Mouse (Mus musculus): ENCODE measurements around the gene Kcnj9. TPM values are rescaled to one million over a fixed set of nuclear protein-coding genes. Genes with fewer than 3 reads are reported as not detected.

The Kcnj9 gene
- total and polyA plus RNA-seq, 3 experiments, result 0.04 TPM; not detected in 2

DNA sequence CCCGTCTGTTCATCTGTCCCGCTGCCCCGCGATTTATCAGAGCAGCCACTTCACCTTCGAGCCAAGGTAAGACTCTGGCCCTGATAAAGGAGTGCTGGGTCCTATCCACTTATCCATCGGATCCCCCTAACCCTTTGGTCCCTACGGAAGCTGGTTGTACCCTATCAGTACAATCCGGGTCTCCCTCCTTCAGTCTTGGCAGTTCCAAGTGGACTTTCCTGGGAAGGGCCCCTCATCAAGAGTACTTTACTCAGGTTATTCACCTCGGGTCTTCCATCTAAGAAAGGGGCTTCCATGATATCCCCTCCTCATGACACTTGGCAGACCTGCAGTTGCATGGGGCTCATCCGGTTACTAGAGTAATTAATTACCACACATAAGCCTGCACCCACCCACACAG lies 12.3 kb upstream of the Kcnj9 start:
- Histone ChIP-seq H3K27me3 (ENCODE audit: control insufficient read depth, insufficient read depth, low read length) (peaks cover 6% of the 10 kb centered on the region; the same call in 1 of the 2 replicates), H3K79me2 (replicated peaks; ENCODE audit: control insufficient read depth, insufficient read depth, low read length) (no peaks in the 10 kb centered on the region), H3K36me3 (ENCODE audit: control insufficient read depth, insufficient read depth, low read length) (no peaks in the 10 kb centered on the region), H3K27ac (no peak overlapping the region), H3K9ac (ENCODE audit: low read depth, low read length) (no peak overlapping the region), H3K4me1 (ENCODE audit: control insufficient read depth, insufficient read depth, low read length) (no peaks in the 10 kb centered on the region), H3K4me3 (no peak overlapping the region)
- no peak for DNase-seq
- intact Hi-C loops (cut with DNase I), result no loop called here
- 11% methylated on average over 10 of the region's 10 CpGs for WGBS
- TF ChIP-seq CTCF (IDR thresholded peaks at IDR 0.05), result no peak
- TF ChIP-seq EP300 (IDR thresholded peaks at IDR 0.05; ENCODE audit: insufficient read depth, low read depth, low read length), result no peak
- no peak for TF ChIP-seq POLR2A (IDR thresholded peaks at IDR 0.05; ENCODE audit: insufficient read depth, low read depth, low read length)

DNA sequence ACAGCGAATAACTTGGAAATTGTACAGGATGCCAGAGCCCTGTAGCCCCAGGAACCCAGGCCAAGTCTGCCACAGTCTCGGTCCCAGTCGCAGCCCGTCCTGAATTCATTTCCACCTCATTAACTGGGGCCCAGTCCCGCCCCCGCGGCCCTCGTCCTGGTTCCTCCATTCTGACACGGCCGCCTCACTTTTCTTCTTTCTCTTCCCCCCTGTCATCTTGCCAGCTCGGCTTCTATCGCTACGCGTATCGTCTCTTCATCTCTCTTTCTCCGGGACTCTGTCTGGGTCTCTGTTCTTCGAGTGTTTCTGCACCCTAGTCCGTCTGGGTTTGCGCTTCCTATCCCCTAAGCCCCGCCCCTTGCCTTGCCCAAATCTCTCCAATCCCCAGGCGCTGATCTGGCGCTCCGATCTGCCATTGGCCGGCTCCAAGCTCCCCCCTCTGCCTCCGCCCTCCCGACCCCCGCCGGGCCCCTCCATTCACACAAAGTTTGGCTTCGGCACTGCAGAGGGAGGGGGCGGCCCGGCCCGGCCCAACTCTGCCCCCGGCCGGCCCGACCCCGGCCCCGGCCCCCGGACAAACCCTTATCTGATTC lies 11.7 kb upstream of the Kcnj9 start, which contains the start of gene Kcnj10:
Kcnj10 (plus strand) TSS at position 482 of the 593 bp plus-strand sequence.
- DNase-seq, result peak; percentile 55 to 67
- Histone ChIP-seq H3K27me3 (ENCODE audit: control insufficient read depth, insufficient read depth, low read length) (peaks cover 6% of the 10 kb centered on the region; the same call in 1 of the 2 replicates), H3K4me3 (peak within 1 kb of the TSS; percentile 30), H3K4me1 (ENCODE audit: control insufficient read depth, insufficient read depth, low read length) (no peaks in the 10 kb centered on the region), H3K79me2 (replicated peaks; ENCODE audit: control insufficient read depth, insufficient read depth, low read length) (no peaks in the 10 kb centered on the region), H3K9ac (ENCODE audit: low read depth, low read length) (no peak within 1 kb of the TSS), H3K27ac (no peak within 1 kb of the TSS), H3K36me3 (ENCODE audit: control insufficient read depth, insufficient read depth, low read length) (no peaks in the 10 kb centered on the region)
- 2% methylated on average over 38 of the region's 38 CpGs for WGBS
- TF ChIP-seq CTCF (IDR thresholded peaks at IDR 0.05) (no peak), EP300 (IDR thresholded peaks at IDR 0.05; ENCODE audit: insufficient read depth, low read depth, low read length) (no peak), POLR2A (IDR thresholded peaks at IDR 0.05; ENCODE audit: insufficient read depth, low read depth, low read length) (no peak)
- intact Hi-C loops (cut with DNase I), result no loop called here

DNA sequence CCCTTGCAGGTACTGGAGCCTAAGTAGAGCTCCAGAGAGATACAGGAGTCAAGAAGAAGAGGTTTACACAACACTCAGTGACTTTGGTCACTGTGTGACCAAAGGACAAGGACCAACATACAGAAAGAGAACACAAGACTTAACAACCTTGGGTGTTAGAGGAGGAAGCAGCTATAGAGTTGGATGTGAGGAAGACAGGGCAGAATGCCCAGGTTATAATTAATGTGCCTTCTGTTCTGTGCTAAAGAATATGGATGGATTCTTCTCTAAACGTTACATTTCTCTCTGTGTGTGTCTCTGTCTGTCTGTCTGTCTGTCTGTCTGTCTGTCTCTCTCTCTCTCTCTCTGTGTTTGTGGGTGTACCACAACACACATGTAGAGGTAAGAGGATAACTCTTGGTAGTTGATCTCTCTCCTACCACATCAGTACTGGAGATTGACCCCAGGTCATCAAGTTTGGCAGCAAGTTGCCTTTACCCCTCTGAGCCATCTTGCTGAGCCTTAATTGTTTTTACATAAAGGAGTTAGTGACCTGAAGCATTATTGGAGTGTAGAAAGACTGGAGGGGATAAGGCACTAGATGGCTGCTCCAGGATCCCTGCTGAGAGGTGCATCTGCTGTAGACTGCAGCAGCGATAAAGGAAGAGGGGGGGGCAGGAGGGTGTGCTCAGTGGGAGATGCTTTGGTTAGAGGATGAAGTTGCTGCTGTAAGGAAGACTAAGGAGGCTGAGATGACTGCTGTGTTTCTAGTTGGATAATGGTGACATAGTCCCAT lies 8.5 kb upstream of the Kcnj9 start:
- WGBS, result 30% methylated on average over 2 of the region's 2 CpGs
- intact Hi-C loops (cut with DNase I), result no loop called here
- H3K79me2 ChIP-seq (replicated peaks; ENCODE audit: control insufficient read depth, insufficient read depth, low read length), result no peaks in the 10 kb centered on the region
- H3K9ac ChIP-seq (ENCODE audit: low read depth, low read length), result no peak overlapping the region
- H3K27ac ChIP-seq, result no peak overlapping the region
- TF ChIP-seq POLR2A (IDR thresholded peaks at IDR 0.05; ENCODE audit: insufficient read depth, low read depth, low read length) (no peak), EP300 (IDR thresholded peaks at IDR 0.05; ENCODE audit: insufficient read depth, low read depth, low read length) (no peak), CTCF (IDR thresholded peaks at IDR 0.05) (no peak)
- no peak for DNase-seq
- no peak overlapping the region for H3K4me3 ChIP-seq
- no peaks in the 10 kb centered on the region for H3K36me3 ChIP-seq (ENCODE audit: control insufficient read depth, insufficient read depth, low read length)
- H3K27me3 ChIP-seq (ENCODE audit: control insufficient read depth, insufficient read depth, low read length), result peaks cover 6% of the 10 kb centered on the region; the same call in 1 of the 2 replicates
- no peaks in the 10 kb centered on the region for H3K4me1 ChIP-seq (ENCODE audit: control insufficient read depth, insufficient read depth, low read length)

DNA sequence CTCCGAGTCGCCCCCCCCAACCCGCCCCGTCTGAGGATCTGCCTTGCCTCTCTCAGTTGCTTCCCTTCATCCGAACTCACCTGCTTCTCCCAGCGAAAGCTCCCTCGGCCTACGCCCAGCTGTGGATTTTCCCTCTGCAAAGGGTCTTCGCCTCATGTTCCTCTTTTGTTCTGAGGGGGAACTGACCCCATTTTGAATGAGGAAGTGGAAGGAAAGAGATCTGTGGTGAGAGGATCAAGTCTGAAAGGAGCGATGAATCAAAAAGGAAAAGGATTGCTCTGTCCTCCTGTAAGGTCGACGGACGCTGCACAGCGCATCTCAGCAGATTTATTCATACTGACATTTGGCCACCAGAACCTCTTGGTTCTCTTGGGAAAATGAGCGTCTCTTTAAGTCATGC lies 6.7 kb upstream of the Kcnj9 start:
- H3K4me1 ChIP-seq (ENCODE audit: control insufficient read depth, insufficient read depth, low read length), result no peaks in the 10 kb centered on the region
- H3K27me3 ChIP-seq (ENCODE audit: control insufficient read depth, insufficient read depth, low read length), result no peaks in the 10 kb centered on the region
- no peak overlapping the region for H3K9ac ChIP-seq (ENCODE audit: low read depth, low read length)
- no peak overlapping the region for H3K27ac ChIP-seq
- intact Hi-C loops (cut with DNase I), result no loop called here
- no peaks in the 10 kb centered on the region for H3K36me3 ChIP-seq (ENCODE audit: control insufficient read depth, insufficient read depth, low read length)
- no peak for DNase-seq
- H3K4me3 ChIP-seq, result no peak overlapping the region
- TF ChIP-seq POLR2A (IDR thresholded peaks at IDR 0.05; ENCODE audit: insufficient read depth, low read depth, low read length) (no peak), CTCF (IDR thresholded peaks at IDR 0.05) (no peak), EP300 (IDR thresholded peaks at IDR 0.05; ENCODE audit: insufficient read depth, low read depth, low read length) (no peak)
- 64% methylated on average over 15 of the region's 15 CpGs for WGBS
- no peaks in the 10 kb centered on the region for H3K79me2 ChIP-seq (replicated peaks; ENCODE audit: control insufficient read depth, insufficient read depth, low read length)

DNA sequence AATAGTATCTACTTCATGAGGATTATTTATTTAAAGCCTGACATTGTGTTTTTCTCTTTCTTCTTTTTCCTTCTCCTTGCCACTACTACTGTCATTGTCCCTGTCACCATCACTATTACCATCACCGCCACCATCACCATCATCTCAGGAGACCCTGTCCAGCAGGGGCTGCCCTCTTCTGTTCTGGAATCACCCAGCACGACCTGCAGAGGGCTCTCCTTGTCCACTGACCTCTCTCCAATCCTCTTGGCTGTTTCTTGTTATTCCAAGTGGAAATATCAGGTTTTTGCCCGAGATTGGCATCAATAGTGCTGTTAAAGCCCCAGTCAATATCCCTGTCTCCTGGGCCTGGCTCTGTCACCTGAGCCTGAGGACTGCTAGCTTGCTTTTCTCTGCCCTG lies 4.4 kb upstream of the Kcnj9 start:
- H3K9ac ChIP-seq (ENCODE audit: low read depth, low read length), result no peak overlapping the region
- no peaks in the 10 kb centered on the region for H3K4me1 ChIP-seq (ENCODE audit: control insufficient read depth, insufficient read depth, low read length)
- no peaks in the 10 kb centered on the region for H3K36me3 ChIP-seq (ENCODE audit: control insufficient read depth, insufficient read depth, low read length)
- H3K27me3 ChIP-seq (ENCODE audit: control insufficient read depth, insufficient read depth, low read length), result 0 out of 2 replicates have a peak, but pooled peaks cover 4% of the 10 kb centered on the region
- WGBS, result 22% methylated on average over 3 of the region's 3 CpGs
- TF ChIP-seq EP300 (IDR thresholded peaks at IDR 0.05; ENCODE audit: insufficient read depth, low read depth, low read length) (no peak), CTCF (IDR thresholded peaks at IDR 0.05) (0 out of 2 replicates have a peak, but pooled peaks have one; percentile 5)
- no peaks in the 10 kb centered on the region for H3K79me2 ChIP-seq (replicated peaks; ENCODE audit: control insufficient read depth, insufficient read depth, low read length)
- intact Hi-C loops (cut with DNase I), result no loop called here
- H3K27ac ChIP-seq, result no peak overlapping the region
- DNase-seq, result no peak
- H3K4me3 ChIP-seq, result no peak overlapping the region

DNA sequence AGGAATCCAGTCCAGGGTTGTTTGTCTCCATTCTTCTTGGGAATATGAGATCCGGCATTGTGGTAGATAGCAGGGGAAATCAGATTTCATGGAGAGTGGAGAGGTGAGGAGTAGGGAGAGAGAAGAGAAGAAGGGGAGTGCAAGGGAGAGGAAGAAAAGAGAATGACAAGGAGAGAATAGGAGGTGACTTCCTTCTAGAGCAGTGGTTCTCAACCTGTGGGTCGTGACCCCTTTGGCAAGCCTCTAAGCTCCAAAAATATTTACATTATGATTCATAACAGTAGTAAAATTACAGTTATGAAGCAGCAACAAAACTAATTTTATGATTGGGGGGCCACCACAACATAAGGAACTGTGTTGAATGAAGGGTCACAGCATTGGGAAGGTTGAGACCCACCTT lies 3.8 kb upstream of the Kcnj9 start:
- WGBS, result 79% methylated on average over 2 of the region's 2 CpGs

More for the DNA sequence above, 3.8 kb upstream of the Kcnj9 start:
- Histone ChIP-seq H3K79me2 (replicated peaks; ENCODE audit: control insufficient read depth, insufficient read depth, low read length) (no peaks in the 10 kb centered on the region), H3K9ac (ENCODE audit: low read depth, low read length) (no peak overlapping the region), H3K36me3 (ENCODE audit: control insufficient read depth, insufficient read depth, low read length) (no peaks in the 10 kb centered on the region), H3K4me1 (ENCODE audit: control insufficient read depth, insufficient read depth, low read length) (no peaks in the 10 kb centered on the region), H3K27ac (no peak overlapping the region), H3K27me3 (ENCODE audit: control insufficient read depth, insufficient read depth, low read length) (0 out of 2 replicates have a peak, but pooled peaks cover 4% of the 10 kb centered on the region), H3K4me3 (no peak overlapping the region)
- intact Hi-C loops (cut with DNase I), result no loop called here
- no peak for DNase-seq
- no peak for TF ChIP-seq CTCF (IDR thresholded peaks at IDR 0.05)
- no peak for TF ChIP-seq POLR2A (IDR thresholded peaks at IDR 0.05; ENCODE audit: insufficient read depth, low read depth, low read length)
- TF ChIP-seq EP300 (IDR thresholded peaks at IDR 0.05; ENCODE audit: insufficient read depth, low read depth, low read length), result no peak
